Mouse (Mus musculus): ENCODE results near the gene Tcf12. TPM values are rescaled to one million over a fixed set of nuclear protein-coding genes. Genes with fewer than 3 reads are reported as not detected.
A peak's percentile ranks its signal among the peaks of the same experiment; 100 is the strongest.

Gene Tcf12
- polyA plus RNA-seq, 1 experiment from 2014 or later: 94.8 TPM

DNA sequence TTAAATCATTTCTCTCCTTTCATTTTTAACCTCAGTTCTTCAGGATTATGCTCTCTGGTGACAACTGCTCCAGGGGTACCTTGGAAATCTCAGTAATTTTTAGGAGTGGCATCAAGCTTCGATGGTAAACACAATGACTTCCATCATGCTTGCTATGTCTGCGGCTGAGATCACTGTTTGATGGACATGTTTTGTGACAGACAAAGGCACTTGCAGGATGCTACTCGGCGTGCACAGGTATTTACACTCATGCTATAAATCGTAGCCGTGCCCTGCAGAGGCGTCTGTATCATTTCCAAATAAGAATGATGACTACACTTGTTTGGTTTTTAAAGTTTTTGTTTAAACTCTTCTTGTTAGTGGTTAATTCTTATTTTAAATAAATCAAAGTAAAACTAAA is 248.3 kb downstream of the Tcf12 start:
- no peak overlapping the region for H3K4me2 ChIP-seq (replicated peaks)
- H3K4me1 ChIP-seq (replicated peaks; ENCODE audit: control insufficient read depth, insufficient read depth, low read length): no peaks in the 10 kb centered on the region
- H3K27ac ChIP-seq: no peak overlapping the region
- H3K27me3 ChIP-seq (ENCODE audit: control insufficient read depth, insufficient read depth, low read length): no peaks in the 10 kb centered on the region
- DNase-seq (ENCODE audit: low spot score) (no peak), ATAC-seq (ENCODE audit: low FRiP score) (no peak)
- no peak overlapping the region for H3K9ac ChIP-seq
- peaks cover 36% of the 10 kb centered on the region for H3K36me3 ChIP-seq (replicated peaks; ENCODE audit: control insufficient read depth, insufficient read depth)
- H3K9me3 ChIP-seq (ENCODE audit: control insufficient read depth, low read length): no peaks in the 10 kb centered on the region
- H3K4me3 ChIP-seq (replicated peaks; ENCODE audit: low read length): no peak overlapping the region
- WGBS: 79% methylated on average over 7 of the region's 7 CpGs

DNA sequence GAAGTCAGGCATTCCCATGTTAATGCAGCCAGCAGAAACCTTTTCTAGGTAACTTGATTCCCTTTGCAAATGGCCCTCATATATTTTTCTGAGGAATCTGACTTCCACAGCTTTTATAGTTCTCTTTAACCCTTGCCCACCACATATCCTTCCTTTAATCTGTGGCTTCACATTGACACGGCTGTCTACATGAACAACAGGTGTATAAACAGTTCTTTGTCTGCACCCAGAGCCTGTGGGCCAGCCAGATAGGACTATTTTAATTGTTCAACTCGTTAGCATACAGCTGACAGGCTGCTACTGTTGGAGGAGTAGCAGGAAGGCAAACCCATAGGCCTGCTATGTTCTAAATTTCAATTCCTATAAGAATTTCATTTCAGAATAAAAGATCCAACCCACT is 250.0 kb downstream of the Tcf12 start:
- Histone ChIP-seq H3K27ac (0 out of 2 replicates have a peak overlapping the region, but pooled peaks have one; percentile 14), H3K4me1 (replicated peaks; ENCODE audit: control insufficient read depth, insufficient read depth, low read length) (no peaks in the 10 kb centered on the region), H3K4me3 (replicated peaks; ENCODE audit: low read length) (no peak overlapping the region), H3K4me2 (replicated peaks) (no peak overlapping the region), H3K36me3 (replicated peaks; ENCODE audit: control insufficient read depth, insufficient read depth) (peaks cover 40% of the 10 kb centered on the region), H3K9ac (no peak overlapping the region), H3K9me3 (ENCODE audit: control insufficient read depth, low read length) (no peaks in the 10 kb centered on the region), H3K27me3 (ENCODE audit: control insufficient read depth, insufficient read depth, low read length) (no peaks in the 10 kb centered on the region)
- ATAC-seq (ENCODE audit: low FRiP score): no peak
- no peak for DNase-seq (ENCODE audit: low spot score)
- 23% methylated on average over 2 of the region's 2 CpGs for WGBS

DNA sequence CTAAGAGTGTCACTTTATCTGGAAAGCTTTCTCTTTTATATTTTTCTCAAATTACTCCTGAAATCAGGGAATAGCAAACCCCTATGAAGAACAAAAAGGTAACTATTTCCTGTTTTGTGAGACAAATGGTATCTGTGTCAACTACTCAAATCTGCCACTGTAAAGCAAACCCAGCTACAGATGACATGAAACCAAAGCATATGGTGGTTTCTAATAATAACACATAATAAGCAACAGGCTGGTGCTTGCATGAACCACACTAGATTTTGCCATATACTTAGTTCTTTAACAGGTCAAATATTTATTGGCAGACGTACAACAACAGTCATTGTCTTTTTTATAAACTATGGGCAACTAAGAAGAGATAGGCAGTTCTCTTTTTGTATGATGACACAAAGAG is 253.7 kb downstream of the Tcf12 start:
- no peak for DNase-seq (ENCODE audit: low spot score)

DNA sequence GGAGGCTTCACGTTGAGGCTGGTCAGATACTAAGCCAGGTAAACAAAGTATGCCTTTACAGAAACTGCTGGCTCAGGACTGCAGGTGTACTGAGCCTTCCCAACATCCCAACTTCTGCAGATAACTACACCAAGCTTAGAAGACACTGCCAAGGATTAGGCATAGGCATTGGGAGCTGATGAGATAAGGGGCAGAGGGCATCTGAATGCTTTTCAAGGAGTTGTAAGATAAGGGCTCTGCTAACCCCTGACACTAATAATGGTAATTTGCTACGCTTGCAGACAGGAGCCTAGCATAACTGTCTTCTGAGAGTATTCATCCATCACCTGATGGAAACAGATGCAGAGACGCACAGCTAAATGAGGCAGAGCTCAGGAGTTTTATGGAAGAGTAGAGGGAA is 257.8 kb downstream of the Tcf12 start:
- Histone ChIP-seq H3K27ac (no peak overlapping the region), H3K4me2 (replicated peaks) (no peak overlapping the region), H3K4me1 (replicated peaks; ENCODE audit: control insufficient read depth, insufficient read depth, low read length) (no peaks in the 10 kb centered on the region), H3K27me3 (ENCODE audit: control insufficient read depth, insufficient read depth, low read length) (no peaks in the 10 kb centered on the region), H3K9ac (no peak overlapping the region), H3K36me3 (replicated peaks; ENCODE audit: control insufficient read depth, insufficient read depth) (peaks cover 77% of the 10 kb centered on the region), H3K4me3 (replicated peaks; ENCODE audit: low read length) (no peak overlapping the region), H3K9me3 (ENCODE audit: control insufficient read depth, low read length) (no peaks in the 10 kb centered on the region)
- ATAC-seq (ENCODE audit: low FRiP score) (no peak), DNase-seq (ENCODE audit: low spot score) (no peak)
- 79% methylated on average over 3 of the region's 3 CpGs for WGBS

More for the DNA sequence above, 253.7 kb downstream of the Tcf12 start:
- no peak overlapping the region for H3K27ac ChIP-seq
- H3K36me3 ChIP-seq (replicated peaks; ENCODE audit: control insufficient read depth, insufficient read depth): peaks cover 67% of the 10 kb centered on the region
- 93% methylated on average over 1 of the region's 1 CpGs for WGBS
- H3K9ac ChIP-seq: no peak overlapping the region
- H3K27me3 ChIP-seq (ENCODE audit: control insufficient read depth, insufficient read depth, low read length): no peaks in the 10 kb centered on the region
- H3K4me3 ChIP-seq (replicated peaks; ENCODE audit: low read length): no peak overlapping the region
- no peak overlapping the region for H3K4me2 ChIP-seq (replicated peaks)
- H3K9me3 ChIP-seq (ENCODE audit: control insufficient read depth, low read length): no peaks in the 10 kb centered on the region
- no peaks in the 10 kb centered on the region for H3K4me1 ChIP-seq (replicated peaks; ENCODE audit: control insufficient read depth, insufficient read depth, low read length)
- no peak for ATAC-seq (ENCODE audit: low FRiP score)

DNA sequence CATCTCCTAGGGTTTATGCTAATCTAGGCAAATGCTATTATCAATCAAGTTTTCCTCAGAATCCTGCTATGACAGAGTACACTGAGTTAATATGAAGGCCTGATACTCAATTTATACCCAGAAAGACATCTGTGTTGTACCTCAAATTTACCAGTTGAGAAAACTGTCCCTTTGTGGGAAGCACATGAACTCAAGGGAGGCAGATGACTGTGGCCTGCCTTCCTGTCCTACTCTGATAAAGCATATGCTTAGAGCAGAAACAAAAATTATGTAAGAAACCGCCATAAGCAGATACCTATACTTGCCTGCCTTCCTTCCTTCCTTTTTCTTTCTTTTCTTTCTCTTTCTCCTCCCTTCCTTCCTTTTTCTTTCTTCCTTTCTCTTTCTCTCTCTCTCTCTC is 261.4 kb downstream of the Tcf12 start:
- ATAC-seq (ENCODE audit: low FRiP score): no peak
- H3K9me3 ChIP-seq (ENCODE audit: control insufficient read depth, low read length): no peaks in the 10 kb centered on the region
- no peak for DNase-seq (ENCODE audit: low spot score)
- no peak overlapping the region for H3K9ac ChIP-seq
- no peak overlapping the region for H3K4me3 ChIP-seq (replicated peaks; ENCODE audit: low read length)
- H3K4me1 ChIP-seq (replicated peaks; ENCODE audit: control insufficient read depth, insufficient read depth, low read length): no peaks in the 10 kb centered on the region
- H3K4me2 ChIP-seq (replicated peaks): no peak overlapping the region
- H3K36me3 ChIP-seq (replicated peaks; ENCODE audit: control insufficient read depth, insufficient read depth): peaks cover 75% of the 10 kb centered on the region
- 94% methylated on average over 1 of the region's 1 CpGs for WGBS
- H3K27me3 ChIP-seq (ENCODE audit: control insufficient read depth, insufficient read depth, low read length): no peaks in the 10 kb centered on the region
- H3K27ac ChIP-seq: no peak overlapping the region

DNA sequence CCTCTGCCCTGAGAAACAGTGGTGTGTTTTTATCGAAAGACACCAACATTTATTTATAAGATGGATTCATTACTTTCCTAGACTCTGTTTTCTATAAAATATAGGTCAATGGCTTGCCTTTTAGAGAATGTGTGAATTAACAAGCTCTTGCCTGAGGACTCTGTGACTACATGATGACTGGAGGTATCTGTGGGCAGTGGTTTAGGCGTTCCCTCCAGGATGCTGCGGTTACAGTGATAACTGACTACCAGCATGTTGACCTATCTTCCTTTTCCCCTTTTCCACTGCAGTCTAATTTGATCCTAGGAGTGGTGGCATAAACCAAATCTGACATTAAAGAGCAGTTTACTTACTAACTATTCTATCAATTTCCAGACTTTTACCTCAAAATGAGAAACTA is 263.3 kb downstream of the Tcf12 start:
- Histone ChIP-seq H3K9ac (no peak overlapping the region), H3K36me3 (replicated peaks; ENCODE audit: control insufficient read depth, insufficient read depth) (peaks cover 73% of the 10 kb centered on the region)
- WGBS: 95% methylated on average over 3 of the region's 3 CpGs

DNA sequence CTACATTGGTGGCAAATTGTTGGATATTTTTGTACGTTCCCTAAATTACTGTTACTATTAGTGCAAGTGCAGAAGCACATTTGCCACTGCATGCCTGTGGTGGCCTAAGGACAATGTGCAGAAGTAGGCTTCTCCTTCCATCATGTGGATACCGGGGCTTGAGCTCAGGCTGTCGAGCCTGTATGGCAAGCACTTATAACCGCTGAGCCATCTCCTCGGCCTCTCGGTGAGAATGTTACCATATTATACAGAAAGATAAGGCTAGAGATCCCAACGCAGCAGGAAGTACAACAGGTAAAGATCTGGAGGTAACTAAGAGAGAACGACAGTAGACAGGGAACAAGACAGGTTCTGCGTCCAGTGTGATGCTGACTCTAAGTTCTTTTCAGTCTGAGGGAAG is 263.8 kb downstream of the Tcf12 start:
- DNase-seq (ENCODE audit: low spot score) (no peak), ATAC-seq (ENCODE audit: low FRiP score) (no peak)
- Histone ChIP-seq H3K4me3 (replicated peaks; ENCODE audit: low read length) (no peak overlapping the region), H3K27me3 (ENCODE audit: control insufficient read depth, insufficient read depth, low read length) (no peaks in the 10 kb centered on the region), H3K9me3 (ENCODE audit: control insufficient read depth, low read length) (no peaks in the 10 kb centered on the region), H3K9ac (no peak overlapping the region), H3K27ac (no peak overlapping the region), H3K4me1 (replicated peaks; ENCODE audit: control insufficient read depth, insufficient read depth, low read length) (no peaks in the 10 kb centered on the region), H3K36me3 (replicated peaks; ENCODE audit: control insufficient read depth, insufficient read depth) (peaks cover 73% of the 10 kb centered on the region), H3K4me2 (replicated peaks) (no peak overlapping the region)
- 96% methylated on average over 9 of the region's 9 CpGs for WGBS

More for the DNA sequence above, 263.3 kb downstream of the Tcf12 start:
- ATAC-seq (ENCODE audit: low FRiP score) (no peak), DNase-seq (ENCODE audit: low spot score) (no peak)
- Histone ChIP-seq H3K9me3 (ENCODE audit: control insufficient read depth, low read length) (no peaks in the 10 kb centered on the region), H3K4me2 (replicated peaks) (no peak overlapping the region), H3K4me3 (replicated peaks; ENCODE audit: low read length) (no peak overlapping the region), H3K27ac (no peak overlapping the region), H3K27me3 (ENCODE audit: control insufficient read depth, insufficient read depth, low read length) (no peaks in the 10 kb centered on the region), H3K4me1 (replicated peaks; ENCODE audit: control insufficient read depth, insufficient read depth, low read length) (no peaks in the 10 kb centered on the region)

DNA sequence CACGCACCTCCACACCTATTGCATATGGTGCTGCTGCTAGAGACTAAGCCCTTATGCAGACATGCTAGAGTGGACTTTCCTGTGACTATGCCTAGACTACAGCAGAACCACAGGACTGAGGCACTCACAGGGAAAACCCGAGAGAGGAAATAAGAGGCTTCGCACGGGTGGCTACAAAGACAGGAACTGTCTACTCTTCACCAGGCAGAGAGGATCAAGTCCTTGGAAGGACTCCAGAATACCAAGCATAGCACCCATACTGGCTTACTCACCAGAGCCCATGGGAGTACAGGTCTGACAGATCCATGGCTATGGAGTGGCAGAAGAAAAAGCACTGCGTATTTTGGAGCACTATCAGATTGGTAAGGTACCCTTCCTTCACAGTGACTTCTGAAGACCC is 269.8 kb downstream of the Tcf12 start:
- 95% methylated on average over 5 of the region's 5 CpGs for WGBS
- Histone ChIP-seq H3K4me3 (replicated peaks; ENCODE audit: low read length) (no peak overlapping the region), H3K4me1 (replicated peaks; ENCODE audit: control insufficient read depth, insufficient read depth, low read length) (no peaks in the 10 kb centered on the region), H3K9me3 (ENCODE audit: control insufficient read depth, low read length) (no peaks in the 10 kb centered on the region), H3K36me3 (replicated peaks; ENCODE audit: control insufficient read depth, insufficient read depth) (peaks cover 51% of the 10 kb centered on the region), H3K4me2 (replicated peaks) (no peak overlapping the region), H3K27ac (no peak overlapping the region), H3K9ac (no peak overlapping the region), H3K27me3 (ENCODE audit: control insufficient read depth, insufficient read depth, low read length) (no peaks in the 10 kb centered on the region)
- ATAC-seq (ENCODE audit: low FRiP score): no peak
- no peak for DNase-seq (ENCODE audit: low spot score)

DNA sequence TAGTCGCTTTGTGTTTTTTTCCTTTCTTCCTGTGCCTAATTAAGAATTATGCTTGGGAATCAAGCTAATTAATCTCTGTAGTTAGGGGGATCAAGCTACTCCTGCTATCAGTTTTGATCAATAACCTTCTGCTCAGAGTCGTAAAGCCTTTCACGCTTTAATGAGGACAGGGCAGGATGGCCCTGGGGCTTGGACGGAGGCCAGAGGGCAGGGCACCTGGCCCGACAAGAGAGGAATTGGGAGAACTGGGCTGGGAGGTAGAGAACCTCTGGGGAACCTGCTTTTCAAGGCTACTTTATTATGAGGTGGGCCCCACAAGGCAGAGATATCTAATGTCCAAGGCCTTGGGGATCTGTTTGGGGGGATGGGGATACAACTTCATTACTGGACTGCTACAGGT is 274.3 kb downstream of the Tcf12 start:
- Histone ChIP-seq H3K9ac (no peak overlapping the region), H3K9me3 (ENCODE audit: control insufficient read depth, low read length) (no peaks in the 10 kb centered on the region), H3K27ac (no peak overlapping the region), H3K4me3 (replicated peaks; ENCODE audit: low read length) (no peak overlapping the region), H3K27me3 (ENCODE audit: control insufficient read depth, insufficient read depth, low read length) (no peaks in the 10 kb centered on the region), H3K36me3 (replicated peaks; ENCODE audit: control insufficient read depth, insufficient read depth) (peaks cover 9% of the 10 kb centered on the region; the same call in 1 of the 2 replicates), H3K4me2 (replicated peaks) (no peak overlapping the region), H3K4me1 (replicated peaks; ENCODE audit: control insufficient read depth, insufficient read depth, low read length) (no peaks in the 10 kb centered on the region)
- DNase-seq (ENCODE audit: low spot score) (no peak), ATAC-seq (ENCODE audit: low FRiP score) (no peak)
- WGBS: 51% methylated on average over 5 of the region's 5 CpGs

DNA sequence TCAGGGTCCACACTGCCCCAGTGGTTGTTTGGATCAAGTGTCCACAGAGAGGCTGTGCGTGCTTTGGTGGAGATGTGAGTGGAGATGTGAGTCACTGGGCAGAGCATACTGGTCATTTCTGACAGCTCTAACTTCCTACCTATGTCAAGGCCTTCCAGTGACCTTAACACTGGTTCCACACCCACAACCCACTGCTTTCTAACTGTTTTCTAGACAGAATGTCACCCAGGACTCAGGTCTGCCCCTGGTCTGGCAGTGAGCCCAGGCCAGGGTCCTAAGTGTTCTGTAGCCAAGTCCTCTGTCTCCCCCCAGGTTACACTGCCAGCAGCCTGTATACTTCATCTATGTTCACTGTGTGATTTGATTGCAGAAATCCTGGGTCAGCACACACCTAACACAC is 275.3 kb downstream of the Tcf12 start:
- 96% methylated on average over 1 of the region's 1 CpGs for WGBS
- H3K27me3 ChIP-seq (ENCODE audit: control insufficient read depth, insufficient read depth, low read length): no peaks in the 10 kb centered on the region

More for the DNA sequence above, 275.3 kb downstream of the Tcf12 start:
- DNase-seq (ENCODE audit: low spot score) (no peak), ATAC-seq (ENCODE audit: low FRiP score) (no peak)
- Histone ChIP-seq H3K9ac (no peak overlapping the region), H3K36me3 (replicated peaks; ENCODE audit: control insufficient read depth, insufficient read depth) (no peaks in the 10 kb centered on the region; the same call in 1 of the 2 replicates), H3K4me1 (replicated peaks; ENCODE audit: control insufficient read depth, insufficient read depth, low read length) (no peaks in the 10 kb centered on the region), H3K4me3 (replicated peaks; ENCODE audit: low read length) (no peak overlapping the region), H3K27ac (no peak overlapping the region), H3K9me3 (ENCODE audit: control insufficient read depth, low read length) (no peaks in the 10 kb centered on the region), H3K4me2 (replicated peaks) (no peak overlapping the region)
